Mouse (Mus musculus): ENCODE data around the gene Ndufab1.
"Not testable (repeated sequence)": the region's sequence is repeated elsewhere in the genome, so short reads cannot be mapped to it uniquely, and the experiment has no call there.

Gene Ndufab1

GRCm38 (mm10) chr7:122101747-122102244 lies at the start of gene Ndufab1:
Gene Ndufab1 (minus strand): TSS chr7:122101886.
- DNase-seq (ENCODE audit: low read depth, low spot score), result peak; percentile 81

- no peak for DNase-seq (ENCODE audit: low read depth, low spot score)
These were observed 39.3 kb upstream of the Ndufab1 start for GRCm38 (mm10) chr7:122140991-122141390.

GRCm38 (mm10) chr7:122138190-122138589 lies 36.5 kb upstream of the Ndufab1 start:
- no peak for DNase-seq (ENCODE audit: low read depth, low spot score)

GRCm38 (mm10) chr7:122137071-122137470 lies 35.4 kb upstream of the Ndufab1 start:
- no peak for DNase-seq (ENCODE audit: low read depth, low spot score)

GRCm38 (mm10) chr7:122135070-122135469 lies 33.4 kb upstream of the Ndufab1 start:
- no peak for DNase-seq (ENCODE audit: low read depth, low spot score)

- DNase-seq (ENCODE audit: low read depth, low spot score), result no peak
These were observed 31.6 kb upstream of the Ndufab1 start for GRCm38 (mm10) chr7:122133338-122133625.

GRCm38 (mm10) chr7:122132497-122133337 lies 31.0 kb upstream of the Ndufab1 start, which contains the start of the genes Palb2 and Dctn5:
Gene Palb2 (minus strand): TSS chr7:122132985.
Gene Dctn5 (plus strand): TSS chr7:122133041.
- DNase-seq (ENCODE audit: low read depth, low spot score), result peak; percentile 96

- no peak for DNase-seq (ENCODE audit: low read depth, low spot score)
These were observed 30.1 kb upstream of the Ndufab1 start for GRCm38 (mm10) chr7:122131834-122132233.

- DNase-seq (ENCODE audit: low read depth, low spot score), result no peak
These were observed 25.3 kb upstream of the Ndufab1 start for GRCm38 (mm10) chr7:122126946-122127345.

GRCm38 (mm10) chr7:122125636-122126035 lies 23.9 kb upstream of the Ndufab1 start:
- no peak for DNase-seq (ENCODE audit: low read depth, low spot score)

- no peak for DNase-seq (ENCODE audit: low read depth, low spot score)
These were observed 21.8 kb upstream of the Ndufab1 start for GRCm38 (mm10) chr7:122123518-122123917.

GRCm38 (mm10) chr7:122108206-122108605 lies 6.5 kb upstream of the Ndufab1 start:
- DNase-seq (ENCODE audit: low read depth, low spot score), result no peak

GRCm38 (mm10) chr7:122101014-122101746 lies 506 bp downstream of the Ndufab1 start:
- DNase-seq (ENCODE audit: low read depth, low spot score), result not testable (repeated sequence)

GRCm38 (mm10) chr7:122099222-122099621 lies 2.5 kb downstream of the Ndufab1 start:
- peak; percentile 64 for DNase-seq (ENCODE audit: low read depth, low spot score)

- DNase-seq (ENCODE audit: low read depth, low spot score), result no peak
These were observed 3.7 kb downstream of the Ndufab1 start for GRCm38 (mm10) chr7:122098009-122098408.

- no peak for DNase-seq (ENCODE audit: low read depth, low spot score)
These were observed 6.9 kb downstream of the Ndufab1 start for GRCm38 (mm10) chr7:122094564-122095330.

GRCm38 (mm10) chr7:122087195-122087982 lies 14.3 kb downstream of the Ndufab1 start:
- DNase-seq (ENCODE audit: low read depth, low spot score), result no peak

- no peak for DNase-seq (ENCODE audit: low read depth, low spot score)
These were observed 20.6 kb downstream of the Ndufab1 start for GRCm38 (mm10) chr7:122081071-122081470.

GRCm38 (mm10) chr7:122079798-122080554 lies 21.7 kb downstream of the Ndufab1 start:
- DNase-seq (ENCODE audit: low read depth, low spot score), result no peak

GRCm38 (mm10) chr7:122074374-122074773 lies 27.3 kb downstream of the Ndufab1 start:
- DNase-seq (ENCODE audit: low read depth, low spot score), result no peak

Data from c-Kit-negative CD71-positive TER-119-positive erythroid progenitor cells, embryonic 14.5 days (primary cell).